Mouse (Mus musculus): ENCODE data around the gene Pwwp2b.

The Pwwp2b gene

DNA sequence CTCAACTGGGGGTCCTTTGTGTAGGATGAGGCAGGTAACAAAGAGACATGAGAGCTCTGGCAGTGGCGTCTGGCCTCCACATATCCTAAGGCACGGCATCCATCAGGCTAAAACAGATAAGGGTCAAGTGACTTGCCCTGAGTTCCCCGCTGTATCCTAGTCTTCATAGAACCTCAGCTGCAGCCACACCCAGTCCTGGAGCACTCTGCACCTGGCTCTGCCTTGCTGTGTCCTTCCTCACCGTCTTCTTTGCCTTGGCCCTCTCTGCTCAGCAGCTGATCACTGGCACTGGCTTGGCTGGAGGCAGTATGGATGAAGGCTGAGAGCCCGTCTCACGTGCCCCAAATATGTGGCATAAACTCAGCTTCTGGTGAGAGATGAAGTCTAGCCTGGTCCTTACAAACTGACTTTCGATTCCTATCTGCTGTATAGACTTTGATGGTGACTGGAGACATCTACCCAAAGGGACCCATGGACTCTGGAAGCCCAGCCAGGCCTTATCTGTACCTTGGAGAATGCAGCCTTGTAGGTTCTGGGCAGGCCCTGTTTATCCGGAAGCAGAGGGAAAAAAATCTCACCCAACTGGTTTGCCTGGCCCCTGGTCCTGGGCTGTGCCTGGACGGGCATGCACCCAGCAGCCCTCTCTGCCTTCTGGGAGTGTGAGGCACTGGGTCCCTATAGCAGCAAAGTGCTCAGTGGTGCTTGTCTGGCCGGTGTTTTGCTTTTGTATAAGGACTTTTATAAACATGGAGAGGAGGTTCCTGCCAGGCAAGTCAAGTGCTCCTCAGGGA is 9.7 kb downstream of the Pwwp2b start:
- DNase-seq (ENCODE audit: low spot score in 2 of 2): no peak

DNA sequence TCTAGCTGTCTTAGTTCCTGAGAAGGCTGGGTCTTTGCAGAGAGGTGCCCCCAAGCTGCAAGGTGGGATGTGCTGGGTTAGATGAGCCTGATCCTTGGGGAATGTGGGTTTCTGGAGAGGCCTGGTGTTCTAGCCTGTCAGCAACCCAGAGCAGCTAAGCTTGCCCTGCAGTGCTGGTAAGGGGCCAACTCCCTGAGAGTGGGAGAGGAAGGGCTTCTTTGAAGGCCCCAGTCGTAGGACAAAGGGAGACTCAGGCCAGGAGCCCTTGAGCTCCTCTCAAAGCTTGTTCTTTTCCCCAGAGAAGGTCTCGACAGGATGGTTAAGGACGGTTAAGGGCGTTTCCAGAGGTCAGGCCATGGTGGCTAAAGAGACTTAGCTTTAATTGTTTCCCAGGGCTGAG is 16.1 kb downstream of the Pwwp2b start:
- no peak for DNase-seq (ENCODE audit: low spot score in 2 of 2)

DNA sequence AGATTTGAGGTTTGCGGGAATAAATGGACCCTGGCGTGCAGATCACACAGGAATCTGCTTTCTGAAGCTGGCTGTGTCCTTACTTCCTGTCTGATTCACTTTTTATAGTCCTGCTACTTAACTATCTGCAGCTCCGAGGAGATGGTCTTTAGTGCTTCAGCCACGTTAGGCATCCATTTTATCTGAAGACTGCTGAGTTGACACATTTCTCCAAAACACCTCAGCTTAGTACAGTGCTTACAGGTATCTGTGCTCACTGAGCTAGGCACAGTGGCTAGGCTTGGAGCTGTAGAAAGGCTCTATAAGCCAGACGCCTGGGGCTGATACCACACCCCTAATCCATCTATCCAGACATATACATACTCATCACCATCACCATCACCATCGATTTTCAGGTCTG is 17.4 kb downstream of the Pwwp2b start:
- DNase-seq (ENCODE audit: low spot score in 2 of 2): no peak

DNA sequence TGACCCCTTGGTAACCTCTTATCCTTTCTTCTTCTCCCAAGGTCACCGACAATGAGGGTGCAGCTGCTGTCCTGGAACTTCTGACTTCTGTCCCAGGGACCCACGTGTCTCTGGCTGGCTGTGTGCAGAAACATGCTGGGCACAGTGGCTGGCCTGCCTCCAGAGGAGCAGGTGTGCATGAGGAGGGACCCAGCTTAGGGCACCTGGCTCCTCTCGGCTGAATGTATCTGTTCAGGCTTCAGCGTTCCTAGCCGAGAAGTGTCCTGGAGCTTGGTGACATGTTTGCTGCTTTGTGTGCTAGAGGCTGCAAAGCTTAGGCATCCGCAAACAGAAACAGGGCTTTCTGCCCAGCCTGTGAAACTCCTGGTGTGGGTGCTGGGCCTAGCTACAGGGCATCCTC is 18.1 kb downstream of the Pwwp2b start:
- DNase-seq (ENCODE audit: low spot score in 2 of 2): no peak

DNA sequence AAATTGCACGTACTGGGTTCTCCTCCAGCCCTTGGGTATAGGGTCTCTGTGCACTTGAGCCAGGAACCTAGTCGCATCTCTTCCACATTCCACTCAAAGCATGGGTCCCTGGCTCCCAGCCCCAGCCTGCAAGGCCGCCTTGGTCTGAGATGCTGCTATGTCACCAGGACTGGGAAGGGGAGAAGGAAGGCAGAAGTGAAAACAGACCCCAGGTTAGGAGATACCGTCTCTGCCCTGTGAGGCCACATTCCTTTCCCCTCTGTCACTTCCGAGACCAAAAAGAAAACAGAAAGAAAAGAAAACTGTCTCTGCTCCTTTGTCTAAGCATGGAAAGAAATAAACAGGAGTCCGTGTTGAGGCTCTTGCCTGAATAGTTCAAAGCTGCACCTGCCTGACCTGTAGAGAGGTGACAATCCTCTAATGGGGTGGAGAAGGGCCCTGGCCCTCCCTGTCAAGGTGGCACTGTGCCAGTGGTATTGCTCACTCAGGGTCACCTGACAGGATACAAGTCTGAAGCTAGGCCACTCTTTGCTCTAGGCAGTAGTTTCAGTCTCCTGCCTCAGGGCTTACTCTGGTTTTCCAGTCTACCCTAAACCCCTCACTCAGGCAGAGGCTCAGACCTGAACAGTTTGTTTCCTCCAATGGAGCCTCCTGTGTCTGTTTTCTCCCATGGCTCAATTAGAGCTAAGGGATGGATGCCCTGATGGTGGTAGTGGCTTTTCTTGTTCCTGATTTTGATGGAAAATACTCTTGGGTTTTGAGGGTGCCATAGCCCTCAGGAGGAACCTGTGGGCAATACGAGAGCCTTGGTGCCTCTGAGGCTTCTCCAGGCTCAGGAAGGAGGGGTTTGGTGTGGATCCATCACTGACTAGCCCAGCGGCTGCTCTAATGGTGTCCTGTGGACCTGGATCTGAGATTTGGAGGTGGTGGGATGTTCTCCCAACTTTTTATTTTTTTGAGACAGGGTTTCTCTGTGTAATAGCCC is 18.9 kb downstream of the Pwwp2b start:
- no peak for DNase-seq (ENCODE audit: low spot score in 2 of 2)

DNA sequence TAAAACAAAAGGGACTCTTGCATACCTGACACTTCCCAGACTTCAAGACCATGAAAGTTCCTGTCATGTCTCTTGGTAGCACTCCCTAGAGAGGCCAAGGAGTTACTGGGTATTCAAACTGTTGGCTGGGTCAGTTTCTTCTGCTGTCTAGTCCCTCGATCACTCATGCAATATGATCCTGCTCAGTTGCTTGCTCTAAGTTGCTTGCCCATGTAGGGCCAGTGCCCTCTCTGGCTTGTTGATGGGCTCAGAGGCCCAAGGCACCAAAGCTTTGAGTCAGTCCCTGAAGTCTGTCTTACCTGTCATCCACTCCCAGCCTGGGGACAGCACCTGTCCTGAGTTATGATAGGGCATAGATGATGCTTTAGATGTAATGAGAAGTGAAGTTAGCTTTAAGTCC is 22.5 kb downstream of the Pwwp2b start:
- DNase-seq (ENCODE audit: low spot score in 2 of 2): no peak

DNA sequence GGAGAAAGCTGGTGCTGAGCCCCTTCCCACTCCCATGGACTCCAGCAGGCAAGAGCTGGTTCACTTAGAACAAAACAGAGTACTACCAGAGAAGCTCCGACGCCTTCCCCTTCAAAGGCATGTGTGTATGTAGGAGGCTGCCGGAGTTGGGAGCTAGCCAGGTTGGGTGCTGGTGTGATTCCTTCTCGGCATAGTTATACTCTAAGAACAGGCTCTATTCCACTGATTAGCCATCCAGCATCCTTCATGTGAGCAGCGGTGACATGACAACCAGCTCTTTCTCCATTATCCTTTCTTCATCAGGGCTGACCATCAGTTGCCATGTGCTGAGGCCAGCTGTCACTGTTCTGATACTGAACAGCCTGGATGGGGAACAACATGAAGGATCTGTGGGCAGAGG is 23.6 kb downstream of the Pwwp2b start:
- DNase-seq (ENCODE audit: low spot score in 2 of 2): peak in 1 of 2 experiments; percentile 58

DNA sequence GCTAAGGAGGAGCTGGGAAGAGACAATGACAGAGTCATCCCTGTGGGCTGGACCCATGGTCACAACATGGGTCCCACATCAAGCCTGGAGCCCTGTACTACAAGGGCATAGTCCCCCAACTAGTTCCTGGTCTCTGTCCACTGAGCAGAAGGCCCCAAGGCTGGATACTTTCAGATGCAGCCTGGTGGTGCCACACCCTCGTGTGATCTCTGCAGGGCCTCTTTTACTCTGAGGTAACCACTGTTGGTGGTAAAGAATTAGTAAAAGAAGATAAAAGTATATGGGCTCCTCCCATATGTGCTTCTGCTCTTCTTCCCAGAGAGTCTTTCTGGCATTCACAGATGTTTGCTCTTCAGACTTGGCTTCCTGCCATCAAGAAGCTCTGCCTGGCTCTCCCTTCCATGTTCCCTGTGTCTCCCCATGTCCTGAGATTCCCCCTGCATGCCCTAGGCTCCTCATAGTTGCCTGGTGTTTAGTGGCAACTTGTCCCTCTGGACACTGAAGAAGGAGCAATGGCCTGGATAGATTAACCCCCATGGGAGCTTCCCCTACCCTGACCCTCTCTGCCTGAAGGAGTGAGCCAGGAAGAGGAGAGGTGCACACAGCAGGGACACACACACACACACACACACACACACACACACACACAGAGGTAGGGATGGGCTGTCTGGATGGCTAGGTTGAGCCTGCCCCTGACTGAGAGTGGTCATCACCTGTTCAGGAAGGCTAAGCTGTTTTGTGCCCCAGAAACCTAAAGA is 24.5 kb downstream of the Pwwp2b start:
- DNase-seq (ENCODE audit: low spot score in 2 of 2): peak in 1 of 2 experiments; percentile 48

DNA sequence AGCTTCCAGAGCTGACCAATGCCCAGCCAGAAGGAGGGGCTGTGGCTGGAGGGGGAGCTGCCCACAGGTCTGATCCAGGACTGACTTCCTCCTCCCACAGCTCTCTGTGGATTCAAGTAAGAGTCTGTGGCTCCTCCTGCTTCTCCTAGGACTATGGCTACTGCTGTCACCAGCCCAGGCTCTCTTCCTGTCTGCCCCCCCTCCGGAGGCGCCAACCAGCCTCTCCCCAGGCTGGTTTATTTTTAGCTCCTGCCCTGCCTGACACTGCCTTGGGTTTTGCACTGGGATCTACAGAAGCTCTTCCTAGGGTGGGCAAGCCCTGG is 25.1 kb downstream of the Pwwp2b start:
- no peak for DNase-seq (ENCODE audit: low spot score in 2 of 2)

DNA sequence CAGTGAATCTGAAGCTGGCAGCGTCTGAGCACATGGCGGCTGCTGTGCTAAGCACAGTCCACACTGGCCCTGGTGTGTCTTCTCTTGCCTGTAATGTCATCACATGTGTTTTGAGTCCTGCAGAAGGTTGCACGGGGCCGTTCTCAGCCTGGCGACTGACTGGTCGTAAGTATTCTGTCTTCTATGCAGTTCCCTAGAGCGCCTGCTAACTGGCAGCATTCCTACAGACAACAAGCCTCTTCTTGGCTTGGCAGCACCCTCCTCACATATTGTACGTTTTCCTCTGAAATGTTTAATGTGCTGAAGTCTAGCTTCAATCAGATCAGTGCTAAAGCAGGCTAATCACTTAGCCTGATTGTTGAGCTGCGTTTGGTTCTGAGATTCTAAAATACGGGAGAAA is 27.3 kb downstream of the Pwwp2b start:
- peak in 1 of 2 experiments; percentile 40 for DNase-seq (ENCODE audit: low spot score in 2 of 2)

DNA sequence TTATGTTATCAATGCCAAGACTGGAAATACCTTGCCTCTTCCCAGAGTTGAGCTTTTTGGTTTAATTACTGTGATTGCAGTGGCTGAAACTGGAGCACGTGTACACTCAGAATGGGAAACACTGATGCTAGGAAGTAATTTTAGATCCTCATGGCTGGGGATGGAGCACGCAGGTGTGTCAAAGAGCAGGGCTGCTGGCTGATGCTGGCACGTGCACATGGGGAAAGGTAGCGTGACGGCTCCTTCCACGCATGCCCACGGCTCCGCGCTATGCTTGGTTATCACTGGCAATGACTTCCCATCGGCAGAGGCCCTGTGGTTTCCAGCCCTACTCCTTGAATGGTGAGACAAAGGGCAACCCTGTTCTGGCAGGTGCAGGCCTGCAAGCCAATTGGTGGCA is 27.9 kb downstream of the Pwwp2b start:
- DNase-seq (ENCODE audit: low spot score in 2 of 2): no peak

DNA sequence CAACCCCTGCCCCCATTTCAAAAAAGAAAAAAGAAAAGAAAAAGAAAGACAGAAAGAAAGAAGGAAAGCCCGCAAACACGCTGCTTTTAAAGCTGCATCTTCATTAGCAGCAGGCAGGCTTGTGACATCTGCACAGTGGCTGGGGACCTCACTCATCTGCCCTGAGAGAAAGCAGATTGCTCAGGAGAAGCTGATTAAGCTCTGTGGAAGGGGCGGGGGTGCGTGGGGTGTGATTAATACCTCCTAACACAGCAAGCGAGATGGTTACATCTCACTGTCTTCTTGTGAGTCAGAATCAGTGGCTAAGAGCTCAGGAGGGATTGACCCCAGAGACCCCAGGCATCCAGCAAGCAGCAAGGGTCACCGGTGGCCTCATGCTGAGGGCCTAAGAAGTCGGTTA is 29.3 kb downstream of the Pwwp2b start:
- DNase-seq (ENCODE audit: low spot score in 2 of 2): no peak

DNA sequence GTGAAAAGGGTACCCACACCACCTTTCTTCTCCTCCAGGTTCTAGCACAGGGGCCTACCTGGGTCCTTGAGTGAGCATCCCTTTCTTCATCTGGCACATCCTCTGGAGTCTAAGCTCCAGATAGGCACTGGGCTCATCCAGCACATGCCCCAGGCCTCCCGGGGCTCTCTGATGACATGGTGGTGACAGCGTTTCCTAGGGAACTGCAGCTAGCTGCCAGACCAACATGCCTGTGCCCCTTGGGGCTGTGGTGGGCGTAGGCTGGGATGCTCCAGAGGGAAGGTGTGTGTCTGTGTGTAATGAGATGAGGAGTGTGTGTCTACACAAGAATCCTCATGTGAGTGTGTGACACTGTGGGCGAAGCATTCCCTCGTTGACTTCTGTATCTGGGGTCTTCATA is 31.3 kb downstream of the Pwwp2b start:
- DNase-seq (ENCODE audit: low spot score in 2 of 2): no peak

DNA sequence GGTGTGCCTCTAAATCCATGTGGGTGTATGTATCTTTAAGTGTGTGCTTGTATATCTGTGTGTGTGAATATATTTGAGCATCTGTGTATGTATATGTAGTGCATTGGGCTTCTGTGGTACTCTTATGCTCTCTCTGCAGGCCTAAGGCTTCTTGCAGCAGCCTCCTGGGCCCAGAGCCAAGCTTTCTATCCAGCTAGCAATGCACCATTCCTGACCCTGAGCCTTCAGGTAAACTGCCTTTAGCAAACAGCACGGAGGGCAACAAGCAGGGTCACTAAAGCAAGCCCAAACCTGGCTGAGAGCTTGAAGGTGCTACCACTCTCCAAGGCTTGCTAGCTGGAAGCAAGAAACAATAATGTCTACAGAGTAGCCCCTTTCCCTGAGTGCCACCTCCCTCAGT is 31.8 kb downstream of the Pwwp2b start:
- no peak for DNase-seq (ENCODE audit: low spot score in 2 of 2)

DNA sequence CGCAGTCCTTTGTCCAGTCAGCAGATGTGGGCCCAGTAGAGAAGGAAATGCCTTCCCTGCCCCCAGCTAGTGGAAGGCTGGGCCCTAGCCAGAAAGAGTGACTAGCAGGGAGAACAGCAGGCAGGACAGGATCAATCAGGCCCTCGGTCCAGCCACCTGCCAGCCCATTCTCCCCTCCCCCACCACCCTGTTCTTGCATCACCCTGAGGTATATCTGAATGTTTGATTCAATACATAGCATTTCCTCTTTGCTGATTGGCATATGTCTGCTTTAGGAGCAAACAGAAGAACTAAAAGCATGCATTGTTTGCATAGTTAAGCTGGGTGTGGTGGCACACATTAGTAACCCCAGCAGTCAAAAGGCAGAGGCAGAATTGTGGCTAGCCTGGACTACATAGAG is 32.9 kb downstream of the Pwwp2b start:
- DNase-seq (ENCODE audit: low spot score in 2 of 2): no peak

DNA sequence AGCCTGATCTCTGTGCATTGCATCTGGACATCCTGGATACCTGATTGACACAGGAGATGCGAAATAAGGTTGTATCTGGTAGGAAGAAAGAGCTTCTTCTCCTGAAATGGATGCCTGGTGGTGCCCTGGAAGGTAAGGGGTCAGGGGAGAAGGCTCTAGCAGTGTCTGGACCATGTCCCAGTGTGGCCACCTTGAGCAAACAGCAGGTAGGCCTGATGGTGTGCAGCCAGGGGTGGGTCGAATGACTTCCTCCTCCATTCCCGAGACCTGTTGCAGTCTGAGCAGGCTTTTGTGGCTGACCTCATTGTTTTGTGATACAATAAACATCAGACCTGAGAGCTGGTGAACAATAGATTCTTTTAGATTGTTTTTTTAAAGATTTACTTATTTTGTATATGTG is 33.8 kb downstream of the Pwwp2b start:
- no peak for DNase-seq (ENCODE audit: low spot score in 2 of 2)

DNA sequence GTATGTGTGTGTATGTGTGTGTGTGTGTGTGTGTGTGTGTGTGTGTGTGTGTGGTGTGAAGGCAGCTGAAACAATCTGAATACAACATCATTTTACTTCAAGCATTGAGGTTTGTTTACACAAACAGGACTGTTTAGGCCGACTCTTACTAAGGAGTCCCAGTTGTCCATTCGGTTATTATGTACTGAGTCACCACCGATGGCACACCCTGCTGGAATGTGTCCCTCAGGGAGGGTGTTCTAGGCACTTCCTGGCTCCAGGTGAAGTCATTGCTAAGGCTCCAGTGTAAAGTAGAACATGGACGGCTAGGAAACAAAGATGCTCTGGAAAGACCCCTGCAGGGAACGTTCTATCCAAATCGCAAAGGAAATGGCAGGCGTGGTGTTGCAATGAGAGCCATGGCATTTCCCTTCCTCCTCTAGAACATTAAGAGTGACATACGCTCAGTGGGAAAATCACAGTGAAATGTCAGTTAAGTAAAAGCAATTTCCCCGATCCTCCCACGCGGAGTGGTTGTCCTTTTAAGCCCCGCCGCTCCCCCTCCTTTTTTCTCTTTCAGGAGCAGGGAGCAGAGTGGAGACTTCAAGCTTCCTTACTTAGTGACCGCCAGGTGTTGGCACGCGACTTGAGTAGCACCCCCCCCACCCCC is 37.1 kb downstream of the Pwwp2b start:
- DNase-seq (ENCODE audit: low spot score in 2 of 2): no peak

DNA sequence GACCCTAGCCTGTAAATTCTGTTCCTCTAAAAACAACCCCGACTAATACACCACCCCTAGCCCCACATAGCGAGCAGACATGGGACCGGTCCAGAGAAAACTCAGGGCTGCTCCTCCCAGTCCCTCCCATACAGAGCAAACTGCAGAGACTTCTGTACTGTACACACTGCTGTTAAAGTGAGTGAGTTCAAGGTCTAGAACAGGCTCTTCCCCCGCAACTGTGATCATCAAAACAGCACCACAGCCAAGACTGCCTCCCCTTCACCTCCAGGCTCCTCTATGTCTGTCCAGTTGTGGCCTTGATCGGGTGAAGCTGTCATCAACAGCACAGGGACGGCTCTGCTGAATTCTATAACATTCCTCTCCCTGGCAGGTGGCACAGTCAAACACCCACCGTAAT is 40.3 kb downstream of the Pwwp2b start:
- DNase-seq (ENCODE audit: low spot score in 2 of 2): no peak

DNA sequence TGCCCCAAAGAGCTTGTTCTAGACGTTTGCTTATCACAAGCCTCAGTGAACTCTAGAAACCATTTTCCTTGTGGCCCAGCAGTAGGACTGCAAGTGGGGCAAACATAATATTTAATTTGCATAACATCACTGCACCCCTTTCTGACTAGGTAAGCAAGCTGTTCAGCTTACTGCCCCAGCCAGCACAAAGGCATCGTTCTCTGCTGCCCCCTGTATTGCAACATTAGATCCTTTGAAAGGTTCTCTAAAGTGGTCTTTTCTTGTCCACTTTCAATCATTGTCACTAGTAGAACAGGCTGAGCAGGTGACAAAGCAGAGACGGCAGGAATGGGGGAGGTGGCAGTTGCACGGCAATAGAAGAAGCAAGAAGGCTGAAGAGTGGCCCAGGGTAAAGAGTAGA is 45.1 kb downstream of the Pwwp2b start:
- DNase-seq (ENCODE audit: low spot score in 2 of 2): no peak

DNA sequence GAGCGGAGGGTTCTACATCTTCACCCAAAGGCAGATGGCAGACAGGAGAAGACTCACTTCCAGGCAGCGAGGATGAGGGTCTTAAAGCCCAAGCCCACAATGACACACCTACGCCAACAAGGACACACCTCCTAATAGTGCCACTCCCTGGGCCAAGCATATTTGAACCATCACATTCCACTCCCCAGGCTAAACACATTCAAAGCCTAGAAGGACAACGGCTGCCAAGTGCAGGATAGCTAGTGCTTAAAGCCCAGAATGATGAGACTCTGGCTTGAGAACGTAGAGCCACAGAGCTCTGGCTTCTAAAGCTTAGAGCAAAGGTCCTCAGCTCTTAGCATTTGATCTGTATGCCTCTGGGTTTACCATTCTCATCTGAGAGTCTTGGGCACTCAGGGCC is 45.8 kb downstream of the Pwwp2b start:
- DNase-seq (ENCODE audit: low spot score in 2 of 2): no peak

DNA sequence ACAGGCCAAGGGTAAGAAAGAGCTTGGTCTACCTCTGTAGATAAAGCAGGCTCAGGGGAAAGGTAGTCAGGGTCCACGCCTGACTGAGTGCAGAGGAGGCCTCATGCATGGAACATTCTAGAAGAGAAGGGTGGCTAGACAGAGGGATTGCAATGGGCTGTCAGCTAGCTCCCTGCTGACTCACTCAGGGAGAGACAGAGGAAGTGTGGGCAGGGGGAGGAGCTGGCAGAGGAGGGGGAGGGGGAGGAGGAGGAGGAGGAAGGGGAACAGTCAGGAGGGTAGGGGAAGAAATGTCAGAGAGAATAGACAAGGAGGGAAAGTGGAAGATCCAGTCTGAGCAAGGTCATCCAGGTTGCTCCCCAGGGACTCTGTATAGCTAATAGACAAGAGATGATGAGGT is 47.4 kb downstream of the Pwwp2b start:
- DNase-seq (ENCODE audit: low spot score in 2 of 2): no peak

DNA sequence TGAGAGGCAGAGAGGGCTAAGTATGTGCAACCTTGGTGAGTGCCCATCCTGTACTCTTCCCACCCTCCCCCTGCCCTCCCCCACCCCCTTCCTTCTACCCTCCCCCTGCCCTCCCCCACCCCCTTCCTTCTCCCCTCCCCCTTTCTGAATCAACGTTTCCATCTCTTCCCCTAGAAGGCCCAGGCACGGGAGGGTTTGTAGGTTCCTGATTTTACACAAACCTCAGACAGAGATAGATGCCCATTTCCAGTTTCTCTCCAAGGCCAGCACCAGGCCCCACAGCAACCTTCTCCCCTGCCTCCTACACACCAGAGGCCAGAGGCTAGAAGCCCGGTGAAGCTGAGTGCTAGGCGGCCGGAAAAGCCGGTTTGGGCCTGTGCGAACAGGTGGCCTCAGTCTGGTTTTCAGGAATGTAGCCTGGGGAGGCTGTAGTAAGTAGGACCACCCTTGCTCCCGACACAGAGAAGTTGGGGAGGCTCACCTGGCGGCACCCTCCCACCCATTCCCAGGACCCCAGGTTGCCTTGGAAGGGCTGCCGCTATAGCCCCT is 48.3 kb downstream of the Pwwp2b start:
- no peak for DNase-seq (ENCODE audit: low spot score in 2 of 2)
